Mouse (Mus musculus) central nervous system, embryonic 18 days (tissue): Measurements from ENCODE around the gene Urgcp. TPM values are rescaled to one million over a fixed set of nuclear protein-coding genes. Genes with fewer than 3 reads are reported as not detected.

Experiments
- polyA plus RNA-seq: library from polyadenylated mRNA; depleted of rRNA; stranded (reverse); fragments of >200 nt; gene quantifications from 2 replicates; pipeline ENCODE4 v1.2.3, GENCODE M21; 2012; rRNA removed

Gene Urgcp
- 22.1 and 22.6 TPM in 2 replicates for polyA plus RNA-seq

DNA sequence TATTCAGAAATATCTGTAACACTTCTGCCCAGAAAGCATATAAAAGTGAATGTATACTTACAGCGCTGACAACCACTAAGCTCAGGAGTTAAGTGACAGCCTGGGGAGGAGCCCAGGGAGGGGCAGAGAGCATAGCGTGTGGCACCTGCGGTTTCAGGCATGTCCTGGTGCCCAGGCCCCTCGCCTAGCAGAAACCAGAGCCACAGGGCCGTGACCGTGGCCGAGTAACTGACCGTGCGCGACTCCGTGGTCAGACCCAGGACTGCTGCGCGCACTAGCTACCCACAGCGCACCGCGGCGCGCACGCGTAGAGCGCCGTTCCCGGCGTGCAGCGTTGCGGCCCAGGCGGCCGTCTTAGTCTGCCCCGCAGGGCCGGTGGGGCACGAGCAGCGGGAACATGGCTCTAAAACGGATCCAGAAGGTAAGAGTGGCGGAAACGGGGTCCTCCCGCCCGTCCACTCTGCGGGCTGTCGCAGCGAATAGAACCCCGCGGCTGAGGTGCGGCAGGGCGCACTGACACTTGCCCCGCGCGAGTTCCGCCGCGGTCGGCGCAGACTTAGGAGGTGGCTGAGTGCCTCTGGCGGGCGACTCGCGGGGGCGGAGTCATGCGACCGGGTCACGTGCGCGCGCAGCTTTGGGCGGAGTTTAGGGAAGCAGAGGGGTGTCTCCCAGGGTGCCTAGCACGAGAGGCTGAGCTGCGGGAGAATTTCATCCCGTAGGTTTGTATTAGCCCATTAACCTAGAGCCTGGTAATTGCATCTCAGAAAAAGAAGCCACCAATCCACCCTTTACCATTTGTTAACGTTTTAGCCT is at the start of gene Urgcp:
Gene Urgcp (minus strand): TSS at position 557 of the 813 bp plus-strand sequence.

DNA sequence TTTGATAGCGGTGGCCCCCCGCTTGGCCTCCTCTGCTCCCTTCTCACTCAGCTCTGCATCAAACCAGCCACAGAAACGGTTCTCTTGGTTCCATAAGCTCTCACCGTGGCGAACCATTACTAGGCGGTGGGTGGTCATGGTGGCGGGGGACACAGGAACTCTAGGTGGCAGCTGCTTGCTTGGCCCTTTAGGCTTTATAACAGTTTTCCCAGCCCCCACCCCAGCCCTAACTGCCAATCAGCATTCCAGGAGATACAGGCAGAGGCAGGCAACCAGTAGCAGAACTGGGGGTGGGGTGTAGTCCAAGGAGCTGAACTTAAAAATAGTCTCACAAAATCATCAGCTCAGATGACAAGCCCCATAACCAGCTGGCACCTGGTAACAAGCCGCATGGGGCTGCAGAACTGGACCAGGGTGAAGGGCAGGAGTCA is 41.4 kb upstream of the Urgcp start, which contains the start of gene Pgam2:
Gene Pgam2 (minus strand): TSS at position 183 of the 431 bp plus-strand sequence.

DNA sequence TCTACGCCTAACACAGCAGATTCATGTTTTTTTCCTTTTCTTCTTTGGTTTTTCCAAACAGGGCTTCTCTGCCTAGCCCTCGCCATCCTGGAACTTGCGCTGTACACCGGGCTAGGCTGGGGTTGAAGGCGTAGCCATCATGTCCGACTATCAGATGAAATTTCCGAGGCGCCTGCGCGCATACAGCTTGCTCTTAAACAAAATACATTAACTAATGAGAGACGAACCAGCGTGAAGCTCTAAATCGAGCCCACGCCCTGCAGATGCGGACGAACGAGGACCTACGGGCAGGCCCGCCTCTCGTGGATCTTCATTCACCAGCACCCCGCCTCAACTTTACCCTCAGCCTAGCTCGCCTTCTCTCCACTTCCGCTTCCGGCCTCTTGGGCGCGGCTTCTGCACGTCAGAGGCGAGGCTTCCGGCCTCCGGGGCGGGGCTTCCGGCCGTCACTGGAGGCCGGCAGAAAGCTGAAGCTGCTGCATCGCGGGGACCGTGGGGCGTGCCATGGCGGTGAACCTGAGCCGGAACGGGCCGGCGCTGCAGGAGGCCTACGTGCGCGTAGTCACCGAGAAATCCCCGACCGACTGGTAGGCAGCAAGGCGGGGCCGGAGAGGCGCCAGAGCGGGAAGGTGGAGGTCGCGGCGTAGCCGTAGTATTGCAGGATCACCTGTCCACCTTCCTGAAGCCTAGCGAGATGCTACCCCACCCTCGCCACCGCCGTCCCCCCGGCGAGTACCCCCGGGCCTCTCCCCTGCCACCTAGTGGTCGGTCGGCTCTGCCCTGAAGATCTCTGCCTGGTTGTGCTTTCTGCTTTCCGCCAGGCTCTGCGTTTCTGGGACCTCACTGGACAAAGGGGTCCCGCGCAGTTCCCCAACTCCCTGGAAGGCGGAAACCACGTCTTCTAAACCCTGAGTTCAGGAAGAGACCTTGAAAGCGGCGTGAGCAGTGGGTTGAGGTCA is 26.2 kb upstream of the Urgcp start, which contains the start of gene Dbnl:
Gene Dbnl (plus strand): TSS at position 433 of the 959 bp plus-strand sequence.

DNA sequence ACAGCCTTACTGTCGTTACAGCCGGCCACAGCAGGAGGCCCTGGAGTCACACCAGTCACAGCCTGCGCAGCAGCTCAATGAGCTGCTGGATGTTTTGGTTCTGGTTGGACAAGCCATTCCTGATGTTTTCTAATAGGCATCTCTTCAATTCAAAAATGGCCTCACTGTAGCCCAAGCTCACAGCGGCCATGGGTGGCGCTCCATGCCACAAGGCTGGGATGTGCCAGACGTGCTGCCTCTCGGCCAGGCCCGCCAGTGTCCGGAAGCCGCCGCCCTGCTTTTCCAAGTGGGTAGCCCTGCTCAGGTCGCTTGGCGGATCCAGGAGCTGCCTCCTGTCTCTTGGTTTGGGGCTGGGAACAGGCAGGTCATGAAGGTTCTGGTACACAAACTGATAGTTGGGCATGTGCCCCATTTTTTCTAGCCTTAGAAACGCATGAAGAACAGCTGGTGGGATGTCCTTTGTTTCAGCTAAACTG is 46.5 kb downstream of the Urgcp start, which contains the start of gene Mrps24:
Gene Mrps24 (minus strand): TSS at position 51 of the 476 bp plus-strand sequence.

Other genes with a start within 250 kb of the Urgcp start
- 66.1 and 69.4 TPM in 2 replicates for gene Xbp1, start 241.7 kb downstream of the Urgcp start, polyA plus RNA-seq
- gene Ccdc117, start 220.2 kb downstream of the Urgcp start, polyA plus RNA-seq: 11.6 and 12.4 TPM in 2 replicates
- 0.04 and 0.05 TPM in 2 replicates for gene Ankrd36, start 192.7 kb downstream of the Urgcp start, polyA plus RNA-seq
- 130 and 159 TPM in 2 replicates for gene Mrps24, start 46.7 kb downstream of the Urgcp start, polyA plus RNA-seq
- 111 and 114 TPM in 2 replicates for gene Dbnl, start 26.1 kb upstream of the Urgcp start, polyA plus RNA-seq
- 1.1 and 12.8 TPM in 2 replicates for gene Pgam2, start 41.4 kb upstream of the Urgcp start, polyA plus RNA-seq
- 17.6 and 20.7 TPM in 2 replicates for gene Polm, start 75.6 kb upstream of the Urgcp start, polyA plus RNA-seq
- 9.1 and 14.3 TPM in 2 replicates for gene Aebp1, start 99.6 kb upstream of the Urgcp start, polyA plus RNA-seq
- 69.3 and 71.7 TPM in 2 replicates for gene Pold2, start 115.9 kb upstream of the Urgcp start, polyA plus RNA-seq
- gene Myl7, start 136.4 kb upstream of the Urgcp start, polyA plus RNA-seq: 0.27 TPM in 1 of 2 replicates, not detected in the other
- gene Gck, start 187.7 kb upstream of the Urgcp start, polyA plus RNA-seq: 6.3 and 6.9 TPM in 2 replicates
- 91.4 and 98.4 TPM in 2 replicates for gene Ykt6, start 193.3 kb upstream of the Urgcp start, polyA plus RNA-seq